Mouse (Mus musculus): ENCODE data around the gene Cul4a. TPM values are rescaled to one million over a fixed set of nuclear protein-coding genes. Genes with fewer than 3 reads are reported as not detected.
"Not testable (repeated sequence)": the region's sequence is repeated elsewhere in the genome, so short reads cannot be mapped to it uniquely, and the experiment has no call there.

Cul4a gene
- polyA plus RNA-seq (2014; fragmentation: Nextera tagmentation; extraction: Ambion mirVana): 93.9 and 101 TPM in 2 replicates

DNA sequence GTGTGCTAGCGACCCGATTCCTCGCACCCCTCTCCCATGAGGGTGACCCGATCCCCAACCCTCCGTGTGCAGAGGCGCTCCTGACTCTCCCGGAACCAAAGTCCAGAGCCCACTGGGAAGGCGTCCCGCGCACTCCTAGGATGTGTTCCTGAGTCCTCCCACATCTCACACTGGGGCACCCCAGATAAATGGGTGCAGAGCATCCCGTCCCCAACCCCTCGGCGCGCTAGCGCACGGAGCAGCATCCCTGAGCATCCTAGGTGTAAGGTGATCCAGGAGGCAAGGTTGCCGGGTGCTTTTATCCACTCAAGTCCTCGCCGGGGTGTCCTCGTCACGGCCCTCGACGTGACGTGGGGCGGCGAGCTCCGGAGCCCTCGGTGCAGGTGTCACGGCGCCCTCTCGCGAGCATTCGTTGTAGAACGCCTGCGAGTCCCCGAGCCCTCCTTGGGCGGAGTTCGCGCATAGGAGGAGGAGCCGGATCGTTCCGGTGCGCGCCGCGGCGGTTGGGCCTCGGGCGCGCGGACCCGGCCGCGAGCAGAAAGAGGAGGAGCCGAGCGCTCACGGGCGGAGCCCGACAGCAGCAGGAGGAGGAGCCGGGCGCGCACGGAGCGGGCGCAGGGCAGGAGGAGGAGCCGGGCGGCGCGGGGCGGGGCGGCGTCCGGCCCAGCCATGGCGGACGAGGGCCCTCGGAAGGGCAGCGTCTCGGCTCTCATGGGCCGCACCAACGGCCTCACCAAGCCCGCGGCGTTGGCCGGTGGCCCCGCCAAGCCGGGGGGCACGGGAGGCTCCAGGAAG is at the start of gene Cul4a, which contains the start of gene Pcid2:
Cul4a (plus strand) TSS at position 535 of the 795 bp plus-strand sequence.
Pcid2 (minus strand) TSS at position 373 of the 795 bp plus-strand sequence.
- under 1% methylated on average over 72 of the region's 87 CpGs for WGBS
- Histone ChIP-seq H3K27ac (ENCODE audit: low read length) (peak within 1 kb of the TSS; percentile 90), H3K4me3 (ENCODE audit: low read depth, low read length) (peak within 1 kb of the TSS; percentile 84), H3K9me3 (ENCODE audit: control insufficient read depth, low read depth, low read length) (no peaks in the 10 kb centered on the region), H3K27me3 (ENCODE audit: control insufficient read depth, insufficient read depth, low read length) (no peaks in the 10 kb centered on the region), H3K4me1 (ENCODE audit: control insufficient read depth, insufficient read depth, low read length) (peaks cover 19% of the 10 kb centered on the region), H3K4me2 (replicated peaks; ENCODE audit: low read depth, low read length) (peak within 1 kb of the TSS; percentile 92), H3K36me3 (ENCODE audit: control insufficient read depth, insufficient read depth, low read length) (peaks cover under 1% of the 10 kb centered on the region; the same call in 1 of the 2 replicates), H3K9ac (replicated peaks; ENCODE audit: low read depth, low read length) (peak within 1 kb of the TSS; percentile 97)
- peak; percentile 94 for ATAC-seq (ENCODE audit: insufficient number of reproducible peaks, insufficient read depth, low FRiP score, low read depth)

DNA sequence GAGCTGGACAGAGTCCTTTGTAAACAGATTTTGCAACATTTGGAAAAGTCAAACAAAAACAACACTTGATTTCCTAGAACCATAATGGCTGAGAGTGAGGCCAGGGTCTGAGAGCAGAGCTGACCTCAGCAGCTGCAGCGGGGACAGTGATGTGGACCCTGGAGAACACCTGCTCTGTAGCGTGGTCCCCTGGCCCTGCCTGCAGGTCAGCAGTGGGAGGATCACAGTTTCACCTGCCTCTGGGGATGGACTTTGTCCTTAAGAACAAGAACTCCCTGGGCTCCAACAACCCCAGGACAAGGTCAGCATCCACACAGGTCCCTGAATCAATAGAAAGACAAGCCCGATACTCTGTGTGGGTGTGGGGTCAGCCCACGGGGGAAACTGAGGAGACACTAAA is 48.1 kb upstream of the Cul4a start:
- no peak overlapping the region for H3K9ac ChIP-seq (replicated peaks; ENCODE audit: low read depth, low read length)
- 72% methylated on average over 4 of the region's 4 CpGs for WGBS
- no peak overlapping the region for H3K27ac ChIP-seq (ENCODE audit: low read length)
- no peaks in the 10 kb centered on the region for H3K36me3 ChIP-seq (ENCODE audit: control insufficient read depth, insufficient read depth, low read length)
- no peak overlapping the region for H3K4me3 ChIP-seq (ENCODE audit: low read depth, low read length)
- no peaks in the 10 kb centered on the region for H3K9me3 ChIP-seq (ENCODE audit: control insufficient read depth, low read depth, low read length)
- no peak overlapping the region for H3K4me2 ChIP-seq (replicated peaks; ENCODE audit: low read depth, low read length)
- H3K4me1 ChIP-seq (ENCODE audit: control insufficient read depth, insufficient read depth, low read length): no peaks in the 10 kb centered on the region
- ATAC-seq (ENCODE audit: insufficient number of reproducible peaks, insufficient read depth, low FRiP score, low read depth): no peak
- H3K27me3 ChIP-seq (ENCODE audit: control insufficient read depth, insufficient read depth, low read length): no peaks in the 10 kb centered on the region

DNA sequence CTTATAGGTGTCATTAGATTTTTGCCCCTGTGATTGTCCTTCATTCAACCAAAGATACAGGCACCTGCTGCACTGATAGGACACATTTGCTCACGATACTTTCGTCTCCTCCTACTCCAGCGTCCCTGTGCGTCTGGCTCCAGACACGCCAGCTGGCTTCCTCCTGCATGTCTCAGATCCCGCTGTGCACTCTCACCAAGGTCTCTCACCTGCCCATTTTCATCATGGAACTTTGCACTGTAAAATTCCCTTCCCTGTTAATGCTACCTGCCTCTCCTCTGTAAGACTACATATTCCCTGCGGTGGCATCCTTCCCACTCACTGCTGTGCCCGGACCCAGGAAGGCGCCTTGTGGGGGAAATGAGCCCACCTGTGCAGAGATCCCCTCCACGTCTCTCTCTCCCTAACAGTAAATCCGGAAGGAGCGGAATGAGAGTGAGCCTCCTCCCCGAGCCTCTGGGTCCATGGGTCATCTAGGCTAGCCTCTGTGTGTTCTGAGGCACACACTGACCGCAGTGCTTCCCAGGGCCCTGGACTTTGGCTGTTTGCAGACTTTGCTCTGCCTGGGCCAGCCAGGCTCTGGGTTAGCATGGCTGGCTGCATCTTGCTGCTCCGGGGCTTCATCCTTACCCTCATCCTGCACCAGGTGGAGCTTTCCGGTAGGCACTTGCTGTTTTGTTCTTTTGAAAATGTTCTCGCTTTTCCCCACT is 44.8 kb upstream of the Cul4a start, which contains the start of gene Proz:
Proz (plus strand) TSS at position 474 of the 710 bp plus-strand sequence.
- Histone ChIP-seq H3K4me1 (ENCODE audit: control insufficient read depth, insufficient read depth, low read length) (no peaks in the 10 kb centered on the region), H3K4me3 (ENCODE audit: low read depth, low read length) (no peak within 1 kb of the TSS), H3K4me2 (replicated peaks; ENCODE audit: low read depth, low read length) (no peak within 1 kb of the TSS), H3K27me3 (ENCODE audit: control insufficient read depth, insufficient read depth, low read length) (no peaks in the 10 kb centered on the region), H3K27ac (ENCODE audit: low read length) (no peak within 1 kb of the TSS), H3K36me3 (ENCODE audit: control insufficient read depth, insufficient read depth, low read length) (no peaks in the 10 kb centered on the region), H3K9me3 (ENCODE audit: control insufficient read depth, low read depth, low read length) (no peaks in the 10 kb centered on the region), H3K9ac (replicated peaks; ENCODE audit: low read depth, low read length) (no peak within 1 kb of the TSS)
- ATAC-seq (ENCODE audit: insufficient number of reproducible peaks, insufficient read depth, low FRiP score, low read depth): no peak
- WGBS: 74% methylated on average over 17 of the region's 17 CpGs

DNA sequence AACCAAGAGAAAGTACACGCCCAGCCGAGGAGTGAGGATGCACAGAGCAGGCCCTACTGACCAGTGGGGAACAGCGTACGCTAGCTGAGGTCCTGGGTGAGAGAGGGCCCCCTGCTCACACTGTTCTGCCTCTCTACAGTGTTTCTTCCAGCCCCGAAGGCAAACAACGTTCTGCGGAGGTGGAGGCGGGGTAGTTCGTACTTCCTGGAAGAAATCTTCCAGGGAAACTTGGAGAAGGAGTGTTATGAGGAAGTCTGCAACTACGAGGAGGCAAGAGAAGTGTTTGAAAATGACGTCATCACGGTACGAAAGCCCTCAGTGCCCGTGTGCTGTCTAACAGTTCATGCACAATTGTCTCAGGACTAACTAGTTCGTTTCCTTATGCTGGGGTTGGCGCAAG is 42.3 kb upstream of the Cul4a start:
- no peak overlapping the region for H3K9ac ChIP-seq (replicated peaks; ENCODE audit: low read depth, low read length)
- no peak overlapping the region for H3K27ac ChIP-seq (ENCODE audit: low read length)
- no peak overlapping the region for H3K4me3 ChIP-seq (ENCODE audit: low read depth, low read length)
- ATAC-seq (ENCODE audit: insufficient number of reproducible peaks, insufficient read depth, low FRiP score, low read depth): no peak
- H3K36me3 ChIP-seq (ENCODE audit: control insufficient read depth, insufficient read depth, low read length): no peaks in the 10 kb centered on the region
- no peak overlapping the region for H3K4me2 ChIP-seq (replicated peaks; ENCODE audit: low read depth, low read length)
- no peaks in the 10 kb centered on the region for H3K9me3 ChIP-seq (ENCODE audit: control insufficient read depth, low read depth, low read length)
- WGBS: 65% methylated on average over 16 of the region's 16 CpGs
- no peaks in the 10 kb centered on the region for H3K27me3 ChIP-seq (ENCODE audit: control insufficient read depth, insufficient read depth, low read length)
- no peaks in the 10 kb centered on the region for H3K4me1 ChIP-seq (ENCODE audit: control insufficient read depth, insufficient read depth, low read length)

GRCm38 (mm10) chr8:13073255-13073654 is 32.2 kb upstream of the Cul4a start:
- Histone ChIP-seq H3K27me3 (ENCODE audit: control insufficient read depth, insufficient read depth, low read length) (no peaks in the 10 kb centered on the region), H3K4me1 (ENCODE audit: control insufficient read depth, insufficient read depth, low read length) (no peaks in the 10 kb centered on the region), H3K27ac (ENCODE audit: low read length) (no peak overlapping the region), H3K36me3 (ENCODE audit: control insufficient read depth, insufficient read depth, low read length) (peaks cover 32% of the 10 kb centered on the region; the same call in 1 of the 2 replicates), H3K4me3 (ENCODE audit: low read depth, low read length) (no peak overlapping the region), H3K9me3 (ENCODE audit: control insufficient read depth, low read depth, low read length) (no peaks in the 10 kb centered on the region), H3K9ac (replicated peaks; ENCODE audit: low read depth, low read length) (no peak overlapping the region), H3K4me2 (replicated peaks; ENCODE audit: low read depth, low read length) (no peak overlapping the region)
- peak; percentile 37; the same call in 1 of the 2 replicates for ATAC-seq (ENCODE audit: insufficient number of reproducible peaks, insufficient read depth, low FRiP score, low read depth)
- WGBS: 82% methylated on average over 11 of the region's 11 CpGs

DNA sequence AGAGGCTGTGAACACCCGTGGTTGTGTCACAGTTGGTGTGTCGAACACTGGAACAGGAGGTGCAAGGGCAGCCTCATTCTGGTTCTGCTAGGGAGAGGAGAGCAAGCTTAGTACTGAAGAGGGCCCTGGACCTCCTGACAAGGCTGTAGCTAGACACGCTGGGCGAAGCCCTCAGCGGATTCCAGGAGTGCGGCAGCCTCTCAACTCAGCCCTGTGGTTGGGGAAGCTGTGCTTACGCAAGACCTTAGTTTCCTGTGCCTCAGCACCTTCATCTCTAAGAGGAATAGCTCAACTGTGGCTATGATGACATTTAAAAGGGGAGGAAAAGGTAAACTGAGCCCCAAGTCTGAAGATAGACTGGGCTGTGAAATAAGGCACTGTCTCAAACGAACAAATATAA is 30.4 kb upstream of the Cul4a start:
- H3K27me3 ChIP-seq (ENCODE audit: control insufficient read depth, insufficient read depth, low read length): no peaks in the 10 kb centered on the region
- H3K36me3 ChIP-seq (ENCODE audit: control insufficient read depth, insufficient read depth, low read length): peaks cover 49% of the 10 kb centered on the region
- 94% methylated on average over 8 of the region's 8 CpGs for WGBS
- no peak overlapping the region for H3K9ac ChIP-seq (replicated peaks; ENCODE audit: low read depth, low read length)
- H3K4me3 ChIP-seq (ENCODE audit: low read depth, low read length): no peak overlapping the region
- H3K27ac ChIP-seq (ENCODE audit: low read length): no peak overlapping the region
- no peak overlapping the region for H3K4me2 ChIP-seq (replicated peaks; ENCODE audit: low read depth, low read length)
- no peak for ATAC-seq (ENCODE audit: insufficient number of reproducible peaks, insufficient read depth, low FRiP score, low read depth)
- no peaks in the 10 kb centered on the region for H3K9me3 ChIP-seq (ENCODE audit: control insufficient read depth, low read depth, low read length)
- no peaks in the 10 kb centered on the region for H3K4me1 ChIP-seq (ENCODE audit: control insufficient read depth, insufficient read depth, low read length)

DNA sequence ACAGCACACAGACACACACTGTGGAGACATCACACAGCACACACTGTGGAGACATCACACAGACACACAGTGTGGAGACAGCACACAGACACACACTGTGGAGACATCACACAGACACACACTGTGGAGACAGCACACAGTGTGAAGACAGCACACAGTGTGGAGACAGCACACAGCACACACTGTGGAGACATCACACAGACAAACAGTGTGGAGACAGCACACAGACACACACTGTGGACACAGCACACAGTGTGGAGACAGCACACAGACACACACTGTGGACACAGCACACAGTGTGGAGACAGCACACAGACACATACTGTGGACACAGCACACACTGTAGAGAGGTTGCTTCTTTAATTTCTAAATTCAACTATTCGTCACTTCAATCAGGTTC is 29.8 kb upstream of the Cul4a start:
- not testable (repeated sequence) for ATAC-seq (ENCODE audit: insufficient number of reproducible peaks, insufficient read depth, low FRiP score, low read depth); H3K27ac ChIP-seq (ENCODE audit: low read length); H3K9ac ChIP-seq (replicated peaks; ENCODE audit: low read depth, low read length); H3K4me1 ChIP-seq (ENCODE audit: control insufficient read depth, insufficient read depth, low read length); H3K4me3 ChIP-seq (ENCODE audit: low read depth, low read length); H3K27me3 ChIP-seq (ENCODE audit: control insufficient read depth, insufficient read depth, low read length); H3K9me3 ChIP-seq (ENCODE audit: control insufficient read depth, low read depth, low read length); H3K4me2 ChIP-seq (replicated peaks; ENCODE audit: low read depth, low read length)
- H3K36me3 ChIP-seq (ENCODE audit: control insufficient read depth, insufficient read depth, low read length): peaks cover 55% of the 10 kb centered on the region
- 92% methylated on average over 1 of the region's 1 CpGs for WGBS

GRCm38 (mm10) chr8:13077542-13077941 is 27.9 kb upstream of the Cul4a start:
- WGBS: 84% methylated on average over 7 of the region's 7 CpGs
- H3K36me3 ChIP-seq (ENCODE audit: control insufficient read depth, insufficient read depth, low read length): peaks cover 68% of the 10 kb centered on the region
- no peak for ATAC-seq (ENCODE audit: insufficient number of reproducible peaks, insufficient read depth, low FRiP score, low read depth)
- no peaks in the 10 kb centered on the region for H3K27me3 ChIP-seq (ENCODE audit: control insufficient read depth, insufficient read depth, low read length)
- H3K27ac ChIP-seq (ENCODE audit: low read length): no peak overlapping the region
- no peaks in the 10 kb centered on the region for H3K4me1 ChIP-seq (ENCODE audit: control insufficient read depth, insufficient read depth, low read length)
- H3K9me3 ChIP-seq (ENCODE audit: control insufficient read depth, low read depth, low read length): no peaks in the 10 kb centered on the region
- H3K4me2 ChIP-seq (replicated peaks; ENCODE audit: low read depth, low read length): no peak overlapping the region
- no peak overlapping the region for H3K9ac ChIP-seq (replicated peaks; ENCODE audit: low read depth, low read length)
- no peak overlapping the region for H3K4me3 ChIP-seq (ENCODE audit: low read depth, low read length)
